Comparison of ENCODE assay signal across 8 mouse cellular contexts in genomic region chr8:83290176-83290575, GRCm38 (mm10). TPM values are rescaled to one million over a fixed set of nuclear protein-coding genes. Genes with fewer than 3 reads are reported as not detected.
DNase-seq lines count a peak whose midpoint lies in the region; ATAC-seq and TF ChIP-seq lines count a peak whose summit lies in the region.

Gene Ucp1 (plus strand): TSS chr8:83290352.

- no peak within 1 kb of the TSS for H3K27ac ChIP-seq in liver, embryonic 12.5 days
- no peak within 1 kb of the TSS for H3K27ac ChIP-seq in liver, postnatal 0 days (ENCODE audit: low read depth)
- no peak within 1 kb of the TSS for H3K27ac ChIP-seq in forebrain, embryonic 16.5 days (ENCODE audit: low read length)
- no peak within 1 kb of the TSS for H3K27ac ChIP-seq in limb, embryonic 14.5 days (replicated peaks; ENCODE audit: low read depth, low read length)

- 4% methylated on average over 20 of the region's 20 CpGs for WGBS in liver, embryonic 12.5 days (ENCODE audit: insufficient replicate concordance)
- WGBS in liver, postnatal 0 days (ENCODE audit: insufficient replicate concordance): 5% methylated on average over 20 of the region's 20 CpGs
- 3% methylated on average over 20 of the region's 20 CpGs for WGBS in forebrain, embryonic 16.5 days
- WGBS in limb, embryonic 14.5 days: 2% methylated on average over 20 of the region's 20 CpGs

- H3K27me3 ChIP-seq in liver, embryonic 12.5 days (replicated peaks): peaks cover 39% of the 10 kb centered on the region
- H3K27me3 ChIP-seq in liver, postnatal 0 days (ENCODE audit: insufficient read depth, low read length): peaks cover 19% of the 10 kb centered on the region
- H3K27me3 ChIP-seq in forebrain, embryonic 16.5 days (replicated peaks; ENCODE audit: control insufficient read depth, insufficient read depth, low read length): 0 out of 2 replicates have a peak, but pooled peaks cover 5% of the 10 kb centered on the region
- H3K27me3 ChIP-seq in limb, embryonic 14.5 days (ENCODE audit: control insufficient read depth, insufficient read depth, low read length): peaks cover 23% of the 10 kb centered on the region

- H3K9me3 ChIP-seq in liver, embryonic 12.5 days (replicated peaks): no peaks in the 10 kb centered on the region
- no peaks in the 10 kb centered on the region for H3K9me3 ChIP-seq in liver, postnatal 0 days (ENCODE audit: low read length)
- no peaks in the 10 kb centered on the region for H3K9me3 ChIP-seq in forebrain, embryonic 16.5 days (ENCODE audit: control insufficient read depth, low read length)
- no peaks in the 10 kb centered on the region for H3K9me3 ChIP-seq in limb, embryonic 14.5 days (ENCODE audit: control insufficient read depth, low read length)

- no peak for TF ChIP-seq POLR2A in limb, embryonic 14.5 days (IDR thresholded peaks at IDR 0.05; ENCODE audit: borderline replicate concordance, extremely low read depth, insufficient read depth, insufficient read length)

- no peaks in the 10 kb centered on the region for H3K4me1 ChIP-seq in liver, embryonic 12.5 days
- no peaks in the 10 kb centered on the region for H3K4me1 ChIP-seq in liver, postnatal 0 days (ENCODE audit: insufficient read depth)
- H3K4me1 ChIP-seq in forebrain, embryonic 16.5 days (replicated peaks; ENCODE audit: control insufficient read depth, insufficient read depth, low read length): peaks cover 5% of the 10 kb centered on the region; the same call in 1 of the 2 replicates
- no peaks in the 10 kb centered on the region for H3K4me1 ChIP-seq in limb, embryonic 14.5 days (ENCODE audit: control insufficient read depth, insufficient read depth, low read length)

- TF ChIP-seq CTCF in liver, postnatal 0 days (IDR thresholded peaks at IDR 0.05; ENCODE audit: low read depth): no peak

- peak within 1 kb of the TSS; percentile 24; the same call in 1 of the 2 replicates for H3K4me2 ChIP-seq in liver, embryonic 12.5 days
- H3K4me2 ChIP-seq in liver, postnatal 0 days (ENCODE audit: low read depth, low read length): no peak within 1 kb of the TSS
- H3K4me2 ChIP-seq in forebrain, embryonic 16.5 days (ENCODE audit: low read length): peak within 1 kb of the TSS; percentile 44
- H3K4me2 ChIP-seq in limb, embryonic 14.5 days (replicated peaks; ENCODE audit: low read depth, low read length, severe bottlenecking): peak within 1 kb of the TSS; percentile 38

- no peak for DNase-seq in liver, postnatal 0 days
- peak; percentile 36 for DNase-seq in adrenal gland, postnatal 25 days
- DNase-seq in limb, embryonic 14.5 days (ENCODE audit: low spot score): no peak
- DNase-seq in left cerebral cortex, adult 11 months (ENCODE audit: low spot score): no peak
- DNase-seq in right cerebral cortex, postnatal 14 days: no peak
- no peak for DNase-seq in gastrocnemius, postnatal 36 days

- no peak within 1 kb of the TSS for H3K9ac ChIP-seq in liver, embryonic 12.5 days
- no peak within 1 kb of the TSS for H3K9ac ChIP-seq in liver, postnatal 0 days (replicated peaks)
- H3K9ac ChIP-seq in forebrain, embryonic 16.5 days (replicated peaks; ENCODE audit: low read depth, low read length): 0 out of 2 replicates have a peak within 1 kb of the TSS, but pooled peaks have one; percentile 13
- no peak within 1 kb of the TSS for H3K9ac ChIP-seq in limb, embryonic 14.5 days (ENCODE audit: low read depth, low read length, severe bottlenecking)

- H3K36me3 ChIP-seq in liver, embryonic 12.5 days: no peaks in the 10 kb centered on the region
- no peaks in the 10 kb centered on the region for H3K36me3 ChIP-seq in liver, postnatal 0 days (replicated peaks; ENCODE audit: insufficient read depth, low read length)
- H3K36me3 ChIP-seq in forebrain, embryonic 16.5 days (ENCODE audit: control insufficient read depth, insufficient read depth): no peaks in the 10 kb centered on the region
- H3K36me3 ChIP-seq in limb, embryonic 14.5 days (ENCODE audit: control insufficient read depth, insufficient read depth, low read length): no peaks in the 10 kb centered on the region

- no peak for ATAC-seq in liver, embryonic 12.5 days
- ATAC-seq in liver, postnatal 0 days: no peak
- ATAC-seq in forebrain, embryonic 16.5 days: no peak
- no peak for ATAC-seq in limb, embryonic 14.5 days (ENCODE audit: low FRiP score, low read depth)

- intact Hi-C loops in gastrocnemius, postnatal 36 days (cut with DNase I): no loop called here

- H3K4me3 ChIP-seq in liver, embryonic 12.5 days: no peak within 1 kb of the TSS
- no peak within 1 kb of the TSS for H3K4me3 ChIP-seq in liver, postnatal 0 days (ENCODE audit: low read depth, low read length)
- H3K4me3 ChIP-seq in forebrain, embryonic 16.5 days (replicated peaks; ENCODE audit: low read length): peak within 1 kb of the TSS; percentile 15
- peak within 1 kb of the TSS; percentile 26 for H3K4me3 ChIP-seq in limb, embryonic 14.5 days (replicated peaks; ENCODE audit: low read length)

- TF ChIP-seq EP300 in liver, postnatal 0 days (IDR thresholded peaks at IDR 0.05; ENCODE audit: low read depth): no peak

RNA-seq across cellular contexts. Expression of gene Ucp1, which starts in this region (rescaled TPM):
- polyA plus RNA-seq in liver, embryonic 12.5 days (2016; fragmentation: Nextera tagmentation; extraction: Ambion mirVana): not detected in 2 replicates
- polyA plus RNA-seq in liver, postnatal 0 days (2015; fragmentation: Nextera tagmentation; extraction: Ambion mirVana): not detected in 2 replicates
- total RNA-seq in adrenal gland, postnatal 25 days (2021): 500 and 879 TPM in 2 replicates
- not detected in 2 replicates for polyA plus RNA-seq in forebrain, embryonic 16.5 days (2015; fragmentation: Nextera tagmentation; extraction: Ambion mirVana)
- 0.05 and 0.08 TPM in 2 replicates for polyA plus RNA-seq in limb, embryonic 14.5 days (2012; rRNA removed)
- not detected in 2 replicates for polyA plus RNA-seq in limb, embryonic 14.5 days (2014; fragmentation: Nextera tagmentation; extraction: Ambion mirVana)
- not detected for total RNA-seq in gastrocnemius, postnatal 36 days (2021)

Comparison
In these comparisons a context has a peak if more than half of its experiments do, and no peak if none do; other contexts are left out.
1. RNA of gene Ucp1 (total RNA-seq): 500 to 879 TPM in adrenal gland, postnatal 25 days; not detected in gastrocnemius, postnatal 36 days; every median in the first group is over 100 times any median in the second.
2. H3K4me3 ChIP-seq: peak in forebrain, embryonic 16.5 days (single experiment) and limb, embryonic 14.5 days (single experiment); none in liver, embryonic 12.5 days (single experiment) and liver, postnatal 0 days (single experiment).